Mouse (Mus musculus) erythroblast, embryonic 14.5 days (primary cell): Measurements from ENCODE around the gene Hist1h4k. TPM values are rescaled to one million over a fixed set of nuclear protein-coding genes. Genes with fewer than 3 reads are reported as not detected.
"Not testable (repeated sequence)": the region's sequence is repeated elsewhere in the genome, so short reads cannot be mapped to it uniquely, and the experiment has no call there.

ENCODE experiments used
- H3K27me3 ChIP-seq: 2 replicates; pipeline ENCODE4 v1.6.1; 2012; ENCODE audit warnings: inconsistent platforms; ENCODE audit not compliant: control insufficient read depth
- H3K36me3 ChIP-seq: 2 replicates; pipeline ENCODE4 v1.6.1; 2012; ENCODE audit warnings: mild to moderate bottlenecking, inconsistent platforms; ENCODE audit not compliant: control insufficient read depth
- H3K4me1 ChIP-seq: 2 replicates; pipeline ENCODE4 v1.6.1; 2012; ENCODE audit warnings: inconsistent platforms; ENCODE audit not compliant: control insufficient read depth
- H3K4me3 ChIP-seq: replicated peaks from 2 replicates; pipeline ENCODE3; 2012; ENCODE audit warnings: moderate library complexity, mild to moderate bottlenecking, inconsistent platforms
- H3K9me3 ChIP-seq: 2 replicates; pipeline ENCODE4 v1.6.1; 2012; ENCODE audit warnings: low read length, inconsistent platforms, mixed read lengths; ENCODE audit not compliant: control insufficient read depth
- GATA1 ChIP-seq: IDR thresholded peaks from 2 replicates; pipeline ENCODE4 v1.6.1; 2012; ENCODE audit warnings: low read length, inconsistent platforms, mixed read lengths
- TAL1 ChIP-seq: IDR thresholded peaks from 3 replicates; pipeline ENCODE4 v1.6.1; 2012; ENCODE audit warnings: low read length, inconsistent platforms, mixed read lengths
- polyA plus RNA-seq: library from polyadenylated mRNA; stranded (reverse); fragments of >175 nt; gene quantifications from 2 replicates; pipeline ENCODE4 v1.2.3, GENCODE M21; 2012

The Hist1h4k gene
- 23.3 and 64.1 TPM in 2 replicates for polyA plus RNA-seq

- H3K27me3 ChIP-seq, H3K9me3 ChIP-seq: not testable (repeated sequence)
- H3K4me1 ChIP-seq = peaks cover 61% of the 10 kb centered on the region
These were observed at the start of gene Hist1h4k for GRCm38 (mm10) chr13:21750159-21751017. Hist1h4k (minus strand) TSS chr13:21750505.

GRCm38 (mm10) chr13:21797163-21797562, 46.9 kb upstream of the Hist1h4k start:
- H3K27me3 ChIP-seq, H3K9me3 ChIP-seq, H3K4me1 ChIP-seq, H3K36me3 ChIP-seq, H3K4me3 ChIP-seq: not testable (repeated sequence)

More at GRCm38 (mm10) chr13:21750159-21751017, at the start of gene Hist1h4k:
- Histone ChIP-seq H3K36me3 (peaks cover 35% of the 10 kb centered on the region), H3K4me3 (peak within 1 kb of the TSS; percentile 68)

DNA sequence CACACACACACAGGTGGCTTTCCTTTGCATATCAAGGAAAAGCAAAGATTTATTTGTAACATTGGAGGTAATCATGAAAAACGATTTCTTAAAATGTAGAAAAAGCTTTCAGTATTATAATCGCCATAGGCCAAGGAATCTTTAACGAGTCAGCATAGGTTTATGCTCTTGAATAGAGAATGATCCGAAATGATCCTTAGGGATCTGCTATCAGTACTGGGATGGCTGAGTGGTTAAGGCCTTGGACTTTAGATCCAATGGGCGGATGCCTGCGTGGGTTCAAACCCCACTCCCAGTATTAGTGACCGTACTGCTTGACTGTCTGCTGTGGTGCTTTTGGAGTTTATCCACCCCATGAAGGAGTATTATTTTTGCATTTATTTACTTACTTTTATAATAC, 45.3 kb upstream of the Hist1h4k start:
- no peaks in the 10 kb centered on the region for H3K36me3 ChIP-seq
- TF ChIP-seq GATA1 (no peak), TAL1 (no peak)
- peaks cover 5% of the 10 kb centered on the region for H3K27me3 ChIP-seq
- H3K4me1 ChIP-seq = peaks cover 7% of the 10 kb centered on the region
- H3K4me3 ChIP-seq = no peak overlapping the region
- no peaks in the 10 kb centered on the region for H3K9me3 ChIP-seq

- TF ChIP-seq TAL1 (no peak), GATA1 (no peak)
- no peaks in the 10 kb centered on the region for H3K36me3 ChIP-seq
- H3K9me3 ChIP-seq = no peaks in the 10 kb centered on the region
- peak overlapping the region; percentile 42 for H3K4me3 ChIP-seq
- H3K4me1 ChIP-seq = peaks cover 38% of the 10 kb centered on the region
- H3K27me3 ChIP-seq = peaks cover 11% of the 10 kb centered on the region
These were observed 40.4 kb upstream of the Hist1h4k start for GRCm38 (mm10) chr13:21790601-21791283.

- Histone ChIP-seq H3K4me3 (peak overlapping the region; percentile 31), H3K36me3 (no peaks in the 10 kb centered on the region), H3K27me3 (peaks cover 11% of the 10 kb centered on the region), H3K4me1 (peaks cover 46% of the 10 kb centered on the region), H3K9me3 (no peaks in the 10 kb centered on the region)
- TF ChIP-seq TAL1 = no peak
- TF ChIP-seq GATA1 = no peak
These were observed 39.6 kb upstream of the Hist1h4k start for GRCm38 (mm10) chr13:21789925-21790324.

GRCm38 (mm10) chr13:21787760-21788593, 37.7 kb upstream of the Hist1h4k start:
- Histone ChIP-seq H3K4me3 (peak overlapping the region; percentile 67), H3K4me1 (peaks cover 59% of the 10 kb centered on the region), H3K36me3 (no peaks in the 10 kb centered on the region), H3K27me3 (peaks cover 11% of the 10 kb centered on the region), H3K9me3 (no peaks in the 10 kb centered on the region)
- TF ChIP-seq GATA1 (no peak), TAL1 (no peak)

- not testable (repeated sequence) for H3K9me3 ChIP-seq, H3K36me3 ChIP-seq
- Histone ChIP-seq H3K27me3 (peaks cover 11% of the 10 kb centered on the region), H3K4me1 (peaks cover 68% of the 10 kb centered on the region), H3K4me3 (peak within 1 kb of the TSS; percentile 67)
These were observed 36.8 kb upstream of the Hist1h4k start, which contains the start of the genes Hist1h2an and Hist1h2bp for GRCm38 (mm10) chr13:21786899-21787629. Hist1h2an (minus strand) TSS chr13:21787218. Hist1h2bp (plus strand) TSS chr13:21787461.

GRCm38 (mm10) chr13:21786189-21786898, 36.0 kb upstream of the Hist1h4k start:
- Histone ChIP-seq H3K4me1 (peaks cover 72% of the 10 kb centered on the region), H3K4me3 (peak overlapping the region; percentile 67), H3K27me3 (peaks cover 11% of the 10 kb centered on the region), H3K9me3 (no peaks in the 10 kb centered on the region), H3K36me3 (no peaks in the 10 kb centered on the region)
- no peak for TF ChIP-seq TAL1
- TF ChIP-seq GATA1 = no peak
